Mouse (Mus musculus) lung, postnatal 0 days (tissue): ENCODE data around the gene Gm43738. TPM values are rescaled to one million over a fixed set of nuclear protein-coding genes. Genes with fewer than 3 reads are reported as not detected.
"Not testable (repeated sequence)": the region's sequence is repeated elsewhere in the genome, so short reads cannot be mapped to it uniquely, and the experiment has no call there.

ENCODE experiments used
- ATAC-seq: fragments of 200-750 bp; cut with Nextera tagmentation; 2 replicates; pipeline ENCODE4 v1.8.0; 2017; ENCODE audit warnings: moderate library complexity
- DNase-seq: peaks from one replicate; pipeline ENCODE4 v3.0.0-alpha.2; 2016; ENCODE audit warnings: low spot score
- H3K27ac ChIP-seq: fragments of 300-500 bp; sonication (generic); 2 replicates; pipeline ENCODE4 v1.5.1; 2014; ENCODE audit warnings: antibody characterized with exemption, mild to moderate bottlenecking, low read length, mixed read lengths
- H3K27me3 ChIP-seq: fragments of 300-500 bp; sonication (generic); replicated peaks from 2 replicates; pipeline ENCODE4 v1.6.1; 2014; ENCODE audit warnings: low read length, mixed read lengths; ENCODE audit not compliant: insufficient read depth
- H3K36me3 ChIP-seq: fragments of 300-500 bp; sonication (generic); 2 replicates; pipeline ENCODE4 v1.6.1; 2014; ENCODE audit warnings: low read length, mixed read lengths; ENCODE audit not compliant: insufficient read depth
- H3K4me1 ChIP-seq: fragments of 300-500 bp; sonication (generic); 2 replicates; pipeline ENCODE4 v1.6.1; 2014; ENCODE audit warnings: antibody characterized with exemption, low read depth, low read length, mixed read lengths; ENCODE audit not compliant: insufficient read depth
- H3K4me2 ChIP-seq: fragments of 300-500 bp; sonication (generic); replicated peaks from 2 replicates; pipeline ENCODE4 v1.6.1; 2014; ENCODE audit warnings: low read depth, mild to moderate bottlenecking, low read length, moderate library complexity, mixed read lengths
- H3K4me3 ChIP-seq: fragments of 300-500 bp; sonication (generic); 2 replicates; pipeline ENCODE4 v1.5.1; 2014; ENCODE audit warnings: low read depth, low read length
- H3K9ac ChIP-seq: fragments of 300-500 bp; sonication (generic); replicated peaks from 2 replicates; pipeline ENCODE4 v1.6.1; 2014; ENCODE audit warnings: low read depth, mild to moderate bottlenecking
- H3K9me3 ChIP-seq: fragments of 300-500 bp; sonication (generic); 2 replicates; pipeline ENCODE4 v1.6.1; 2016; ENCODE audit warnings: low read length, mixed read lengths
- CTCF ChIP-seq: IDR thresholded peaks from 2 replicates; pipeline ENCODE4 v1.5.1; 2016; ENCODE audit warnings: antibody characterized with exemption, mild to moderate bottlenecking
- EP300 ChIP-seq: IDR thresholded peaks from 2 replicates; pipeline ENCODE4 v1.6.1; 2016; ENCODE audit warnings: antibody characterized with exemption, mild to moderate bottlenecking, control low read depth
- WGBS: fragments of 180-500 bp; shearing (Covaris S2); extraction: QIAGEN DNeasy Blood & Tissue Kit; methylation state at CpG from one replicate; pipeline ENCODE4 v1.1.7; 2014; 5-methylcytosine and 5-hydroxymethylcytosine counted together
- polyA plus RNA-seq: library from polyadenylated mRNA; unstranded; fragments of >200 nt; fragmentation: Nextera tagmentation; extraction: Ambion mirVana; gene quantifications from 2 replicates; pipeline ENCODE4 v1.2.1, GENCODE M21; 2015

Gene Gm43738
- polyA plus RNA-seq, 1 experiment from 2014 or later, result not detected

GRCm38 (mm10) chr3:89089882-89090591, 10.9 kb downstream of the Gm43738 start:
- ATAC-seq, result peak; percentile 84
- Histone ChIP-seq H3K4me2 (peak overlapping the region; percentile 100), H3K4me1 (peaks cover 10% of the 10 kb centered on the region; the same call in 1 of the 2 replicates), H3K4me3 (peak overlapping the region; percentile 65), H3K9me3 (no peaks in the 10 kb centered on the region), H3K36me3 (no peaks in the 10 kb centered on the region), H3K27me3 (peaks cover 14% of the 10 kb centered on the region), H3K27ac (peak overlapping the region; percentile 79), H3K9ac (peak overlapping the region; percentile 43)
- no peak for TF ChIP-seq CTCF
- no peak for TF ChIP-seq EP300
- under 1% methylated on average over 33 of the region's 40 CpGs for WGBS
- DNase-seq, result peak; percentile 96

- Histone ChIP-seq H3K9ac (no peak overlapping the region), H3K4me3 (peak overlapping the region; percentile 65)
- ATAC-seq, result no peak
Measured at GRCm38 (mm10) chr3:89088974-89089373, 11.9 kb downstream of the Gm43738 start.

GRCm38 (mm10) chr3:89087338-89088110, 13.4 kb downstream of the Gm43738 start:
- peaks cover 10% of the 10 kb centered on the region; the same call in 1 of the 2 replicates for H3K4me1 ChIP-seq
- H3K27ac ChIP-seq, result peak overlapping the region; percentile 54
- no peak overlapping the region for H3K9ac ChIP-seq
- no peaks in the 10 kb centered on the region for H3K9me3 ChIP-seq
- peak; percentile 90 for DNase-seq
- H3K36me3 ChIP-seq, result no peaks in the 10 kb centered on the region
- WGBS, result 18% methylated on average over 21 of the region's 21 CpGs
- peak overlapping the region; percentile 44 for H3K4me2 ChIP-seq
- no peak overlapping the region for H3K4me3 ChIP-seq
- H3K27me3 ChIP-seq, result peaks cover 14% of the 10 kb centered on the region
- peak; percentile 14; the same call in 1 of the 2 replicates for ATAC-seq
- TF ChIP-seq CTCF (peak; percentile 80), EP300 (no peak)

More at GRCm38 (mm10) chr3:89088974-89089373, 11.9 kb downstream of the Gm43738 start:
- Histone ChIP-seq H3K27ac (no peak overlapping the region), H3K4me2 (peak overlapping the region; percentile 100), H3K9me3 (no peaks in the 10 kb centered on the region), H3K36me3 (no peaks in the 10 kb centered on the region), H3K4me1 (peaks cover 10% of the 10 kb centered on the region; the same call in 1 of the 2 replicates), H3K27me3 (peaks cover 14% of the 10 kb centered on the region)
- WGBS, result 41% methylated on average over 14 of the region's 14 CpGs
- TF ChIP-seq EP300, result no peak
- no peak for DNase-seq

- Histone ChIP-seq H3K4me3 (no peak overlapping the region), H3K9ac (no peak overlapping the region), H3K36me3 (peaks cover under 1% of the 10 kb centered on the region; the same call in 1 of the 2 replicates), H3K27ac (no peak overlapping the region), H3K4me1 (peaks cover 10% of the 10 kb centered on the region; the same call in 1 of the 2 replicates), H3K27me3 (no peaks in the 10 kb centered on the region), H3K9me3 (no peaks in the 10 kb centered on the region), H3K4me2 (no peak overlapping the region)
- 78% methylated on average over 12 of the region's 12 CpGs for WGBS
- ATAC-seq (no peak), DNase-seq (no peak)
- TF ChIP-seq CTCF (no peak), EP300 (no peak)
Measured at GRCm38 (mm10) chr3:89084654-89085190, 16.2 kb downstream of the Gm43738 start.

- no peak for DNase-seq
- Histone ChIP-seq H3K4me1 (peaks cover 6% of the 10 kb centered on the region; the same call in 1 of the 2 replicates), H3K4me3 (no peak overlapping the region), H3K27me3 (no peaks in the 10 kb centered on the region), H3K36me3 (peaks cover 6% of the 10 kb centered on the region; the same call in 1 of the 2 replicates), H3K4me2 (no peak overlapping the region), H3K27ac (no peak overlapping the region), H3K9me3 (no peaks in the 10 kb centered on the region), H3K9ac (no peak overlapping the region)
- no peak for ATAC-seq
- 70% methylated on average over 2 of the region's 2 CpGs for WGBS
- TF ChIP-seq EP300 (no peak), CTCF (no peak)
Measured at GRCm38 (mm10) chr3:89084133-89084532, 16.8 kb downstream of the Gm43738 start.

GRCm38 (mm10) chr3:89082287-89082686, 18.6 kb downstream of the Gm43738 start:
- H3K27me3 ChIP-seq, H3K9ac ChIP-seq, H3K4me1 ChIP-seq, ATAC-seq, DNase-seq, H3K9me3 ChIP-seq, H3K4me2 ChIP-seq, H3K4me3 ChIP-seq, H3K36me3 ChIP-seq, H3K27ac ChIP-seq: not testable (repeated sequence)
